Mouse (Mus musculus) ES-E14 (cell line): ENCODE measurements at regions not wholly inside any gene's neighbourhood (a gene's known extent, or its start where the extent isn't known, plus 50 kb on each side); places are given as distances from the start of the nearest gene placed in this dataset.

Experiments
- CHD2 ChIP-seq: IDR thresholded peaks from 2 replicates; pipeline ENCODE4 v1.6.1; 2014; ENCODE audit warnings: mild to moderate bottlenecking, low read depth, low read length, inconsistent platforms
- HCFC1 ChIP-seq: IDR thresholded peaks from 2 replicates; pipeline ENCODE4 v1.6.1; 2012; ENCODE audit warnings: low read length, inconsistent platforms, borderline replicate concordance; ENCODE audit not compliant: insufficient read depth
- MAFK ChIP-seq: IDR thresholded peaks from 2 replicates; pipeline ENCODE4 v1.6.1; 2014; ENCODE audit warnings: mild to moderate bottlenecking, low read depth, low read length, inconsistent platforms; ENCODE audit not compliant: insufficient read depth
- ZC3H11A ChIP-seq: IDR thresholded peaks from 2 replicates; pipeline ENCODE4 v1.6.1; 2012; ENCODE audit warnings: low read depth, mild to moderate bottlenecking, inconsistent platforms, low read length, borderline replicate concordance
- ZNF384 ChIP-seq: IDR thresholded peaks from 2 replicates; pipeline ENCODE4 v1.6.1; 2012; ENCODE audit warnings: low read depth, low read length, inconsistent platforms

DNA sequence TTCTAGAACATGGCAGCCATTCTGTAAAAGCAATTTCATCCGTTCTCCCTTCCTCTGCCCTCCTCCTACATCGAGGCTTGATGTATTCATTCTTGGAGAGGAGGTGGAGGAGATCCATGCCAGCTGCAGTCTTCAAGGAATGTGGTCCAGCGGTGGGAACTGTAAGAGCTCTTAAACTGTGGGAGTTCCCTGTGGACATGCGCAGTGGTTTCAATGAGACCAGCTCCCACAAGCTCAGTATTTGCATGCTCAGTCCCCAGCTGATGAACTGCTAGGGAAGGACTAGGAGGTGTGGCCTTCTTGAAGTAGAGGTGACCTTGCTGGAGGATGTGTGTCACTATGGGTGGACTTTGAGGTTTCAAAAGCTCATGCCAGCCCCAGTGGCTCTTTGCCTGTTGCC is 163.7 kb upstream of the Ctnnb1 start:
- TF ChIP-seq CHD2 = no peak
- TF ChIP-seq ZNF384 = no peak
- TF ChIP-seq MAFK = no peak
- TF ChIP-seq ZC3H11A = no peak
- TF ChIP-seq HCFC1 = no peak
